Mouse (Mus musculus) megakaryocyte, adult 5-6 weeks (primary cell): ENCODE measurements around the gene Aldh6a1. TPM values are rescaled to one million over a fixed set of nuclear protein-coding genes. Genes with fewer than 3 reads are reported as not detected.

Experiments used
- ATAC-seq: 2 replicates; pipeline ENCODE4 v1.8.0; 2016; ENCODE audit warnings: mild to moderate bottlenecking, inconsistent platforms; ENCODE audit not compliant: poor library complexity, severe bottlenecking
- total RNA-seq, 2 experiments: library from RNA; stranded (forward) in 1 of 2; stranded (reverse) in 1 of 2; fragments of 153-499, 151-499 nt in 1 of 2; fragments of 221-1000, 200-1000 nt in 1 of 2; gene quantifications; 2 replicates each; pipeline versions ENCODE4 v1.2.3 to v1.2.4; 2015 to 2017

The Aldh6a1 gene
- total RNA-seq, 2 experiments from 2014 or later = 4.3 to 9.3 TPM

DNA sequence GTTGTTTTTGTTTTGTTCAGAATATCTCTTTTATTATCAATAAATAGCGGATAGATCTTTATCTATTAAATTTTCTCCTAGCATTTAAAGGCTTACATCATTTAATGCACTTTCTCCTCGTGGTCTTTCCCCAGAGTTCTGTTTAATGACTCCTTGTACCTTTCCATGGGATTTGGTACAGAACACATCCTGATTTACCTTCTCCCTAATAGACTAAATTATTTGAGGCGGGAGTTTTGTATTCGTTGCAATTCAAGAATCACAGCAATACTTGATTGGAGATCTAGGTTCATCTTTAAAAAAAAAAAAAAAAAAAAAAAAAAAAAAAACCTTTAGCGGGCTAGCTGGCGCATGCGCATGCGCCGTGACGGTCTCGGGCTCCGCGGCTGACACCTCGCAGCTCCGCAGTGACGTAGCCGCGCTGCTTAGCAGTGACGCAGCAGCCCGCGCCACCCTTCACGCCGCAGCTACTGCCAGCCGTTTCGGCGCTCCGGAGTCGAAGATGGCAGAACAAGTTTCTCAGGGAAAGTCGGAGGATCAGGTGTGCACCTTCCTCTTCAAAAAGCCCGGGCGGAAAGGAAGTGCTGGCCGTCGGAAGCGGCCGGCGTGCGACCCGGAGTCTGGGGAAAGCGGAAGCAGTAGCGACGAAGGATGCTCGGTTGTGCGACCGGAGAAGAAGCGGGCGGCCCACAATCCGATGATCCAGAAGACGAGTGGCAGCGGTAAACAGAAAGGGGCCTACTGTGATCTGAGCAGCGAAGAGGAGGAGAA lies 33.8 kb downstream of the Aldh6a1 start, which contains the start of gene Rnf113a2:
Gene Rnf113a2 (plus strand): TSS at position 363 of the 771 bp plus-strand sequence.
- ATAC-seq = peak; percentile 100

DNA sequence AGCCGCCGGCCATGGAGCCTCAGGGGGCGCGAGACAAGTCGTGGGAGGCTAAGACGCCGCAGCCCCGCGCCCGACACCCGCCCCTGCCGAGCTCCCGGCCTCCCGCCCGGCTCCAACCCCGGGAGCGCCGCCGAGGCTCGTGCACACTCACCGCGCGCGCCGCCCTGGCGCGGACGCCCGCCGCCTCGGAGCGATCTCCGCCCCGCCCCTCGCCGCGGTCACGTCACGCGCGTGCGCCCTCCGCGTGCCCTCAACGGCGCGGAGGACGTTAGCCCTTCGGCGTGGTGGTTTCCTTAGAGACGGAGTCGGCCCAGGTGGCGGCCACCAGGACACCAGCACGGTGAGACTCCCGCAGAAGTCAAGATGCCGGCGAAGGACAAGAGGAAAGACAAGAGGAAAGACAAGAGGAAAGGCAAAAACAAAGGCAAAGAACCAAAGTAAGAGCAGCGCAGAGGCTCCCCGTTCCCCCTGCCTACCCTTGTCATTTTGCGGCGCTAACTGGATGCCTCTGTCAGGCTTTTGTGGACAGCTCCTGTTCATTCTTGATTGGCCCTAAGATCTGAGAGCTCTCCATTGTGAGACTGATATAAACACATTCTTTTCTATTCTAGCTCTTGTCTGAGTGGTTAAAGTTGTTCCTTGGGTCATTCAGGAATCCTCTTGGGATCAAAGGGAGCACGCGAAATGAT lies 41.8 kb downstream of the Aldh6a1 start, which contains the start of the genes Entpd5 and Bbof1:
Gene Entpd5 (minus strand): TSS at position 211 of the 689 bp plus-strand sequence.
Gene Bbof1 (plus strand): TSS at position 253 of the 689 bp plus-strand sequence.
- ATAC-seq = peak; percentile 88

DNA sequence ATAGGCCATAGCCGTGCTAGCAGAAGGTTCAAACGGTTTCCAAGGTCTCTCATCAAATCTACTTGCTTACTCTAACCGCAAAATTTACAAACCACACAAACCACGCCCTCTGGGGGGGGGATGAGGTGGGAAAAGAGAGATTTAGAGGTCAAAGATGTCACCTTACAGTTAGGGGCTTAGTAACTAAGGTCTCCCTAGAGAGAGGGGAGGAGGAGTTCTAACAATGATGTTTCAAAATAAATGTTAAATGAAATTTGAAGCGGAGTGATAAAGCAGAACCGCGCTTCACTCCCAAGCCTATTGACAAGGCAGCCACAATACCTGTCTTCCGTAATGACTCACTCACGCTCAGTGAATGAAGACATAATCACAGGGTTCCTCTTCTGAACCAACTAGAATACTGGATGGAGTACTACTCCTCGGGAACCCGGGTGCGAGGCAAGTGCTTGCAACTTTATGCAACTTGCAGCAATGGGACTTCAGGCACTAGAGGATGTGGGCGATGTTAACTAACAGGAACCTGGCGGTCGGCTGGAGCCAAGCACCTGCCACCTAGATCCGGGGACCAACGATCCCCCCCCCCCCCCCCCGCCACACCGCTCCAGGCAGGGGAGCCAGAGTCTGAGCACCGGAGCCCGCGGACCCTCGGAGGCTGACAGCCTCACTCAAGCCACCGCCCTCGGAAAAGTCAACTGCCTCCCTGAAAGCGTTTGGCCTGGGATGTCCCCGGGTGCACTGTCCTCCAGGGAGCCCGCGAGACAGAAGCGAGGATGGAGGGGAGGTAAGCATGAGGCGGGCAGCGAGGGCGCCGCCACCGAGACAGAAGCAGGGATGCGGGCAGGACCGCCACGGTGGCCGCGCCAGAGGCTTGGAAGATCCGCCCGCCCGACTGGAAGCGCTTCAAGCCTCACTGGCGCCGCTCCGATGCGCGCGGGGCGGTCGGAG lies 42.7 kb downstream of the Aldh6a1 start:
- ATAC-seq = peak; percentile 82

DNA sequence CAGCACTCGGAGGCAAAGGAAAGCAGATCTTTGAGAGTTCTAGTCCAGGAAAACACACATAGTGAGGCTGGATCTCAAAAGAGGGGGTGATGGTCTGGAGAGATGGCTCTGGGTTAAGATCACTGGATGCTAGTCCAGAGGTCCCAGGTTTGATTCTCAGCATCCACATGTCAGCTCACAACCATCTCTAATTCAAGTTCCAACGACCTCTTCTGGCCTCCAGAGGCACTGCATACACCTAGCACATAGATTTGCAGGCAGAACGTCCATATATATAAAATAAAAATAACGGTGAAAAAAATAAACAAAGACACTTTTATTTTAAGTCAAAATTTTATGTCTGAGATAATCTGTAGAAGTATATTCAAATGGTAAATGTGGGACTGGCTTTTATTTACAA lies 43.5 kb downstream of the Aldh6a1 start:
- no peak for ATAC-seq

DNA sequence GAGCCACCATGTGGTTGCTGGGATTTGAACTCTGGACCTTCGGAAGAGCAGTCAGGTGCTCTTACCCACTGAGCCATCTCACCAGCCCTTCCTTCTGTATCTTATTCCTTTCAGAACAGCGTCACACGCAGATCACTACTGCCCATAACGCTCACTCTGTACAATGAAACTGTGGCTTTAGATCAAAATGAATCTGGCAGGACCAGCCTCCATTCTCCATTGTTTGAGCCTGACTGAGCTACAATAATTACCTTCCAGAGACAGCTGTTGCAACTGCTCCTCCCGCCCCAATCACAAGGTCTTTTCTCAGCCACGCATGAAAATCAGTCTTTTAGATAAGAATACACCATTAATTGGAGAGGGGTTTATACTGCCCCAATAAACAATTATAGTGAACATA lies 46.3 kb downstream of the Aldh6a1 start:
- no peak for ATAC-seq

DNA sequence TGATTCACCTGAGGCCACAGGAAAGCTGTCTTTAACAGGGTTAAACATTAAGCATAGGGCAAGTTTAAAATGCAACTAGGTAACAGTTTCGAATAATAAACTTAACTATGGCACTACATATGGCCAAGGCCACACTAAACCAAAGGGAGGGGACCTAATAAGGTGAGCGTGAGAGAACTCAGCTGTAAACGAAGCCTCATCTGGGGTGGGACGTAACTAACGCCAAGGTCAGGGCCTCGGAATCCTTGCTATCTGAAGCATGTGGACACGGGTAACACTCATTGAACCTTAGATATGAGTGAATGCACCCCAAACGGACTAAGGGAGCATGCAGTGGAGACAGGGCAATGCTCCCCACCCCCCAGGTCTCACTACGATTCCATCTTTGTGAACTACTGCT lies 47.9 kb downstream of the Aldh6a1 start:
- no peak for ATAC-seq

DNA sequence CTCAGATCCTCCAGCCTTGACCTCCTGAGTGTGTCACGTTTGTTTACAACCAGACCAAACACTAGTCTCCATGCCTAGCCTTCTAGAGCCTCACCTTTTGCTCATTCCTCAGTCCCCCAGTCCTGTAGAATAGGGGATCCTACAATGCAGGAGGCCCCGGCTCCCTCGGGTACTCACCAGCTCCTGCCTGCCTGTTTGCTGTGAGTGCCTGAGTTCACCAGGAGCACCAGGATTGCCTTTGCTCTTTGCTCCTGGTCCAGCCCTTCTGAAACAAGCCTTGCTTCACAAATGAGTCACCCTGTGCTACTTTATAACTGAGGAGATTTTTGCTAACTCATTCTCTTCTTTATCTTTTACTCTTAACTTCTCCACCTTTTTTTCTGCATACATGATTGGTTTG lies 50.2 kb downstream of the Aldh6a1 start:
- ATAC-seq = no peak

DNA sequence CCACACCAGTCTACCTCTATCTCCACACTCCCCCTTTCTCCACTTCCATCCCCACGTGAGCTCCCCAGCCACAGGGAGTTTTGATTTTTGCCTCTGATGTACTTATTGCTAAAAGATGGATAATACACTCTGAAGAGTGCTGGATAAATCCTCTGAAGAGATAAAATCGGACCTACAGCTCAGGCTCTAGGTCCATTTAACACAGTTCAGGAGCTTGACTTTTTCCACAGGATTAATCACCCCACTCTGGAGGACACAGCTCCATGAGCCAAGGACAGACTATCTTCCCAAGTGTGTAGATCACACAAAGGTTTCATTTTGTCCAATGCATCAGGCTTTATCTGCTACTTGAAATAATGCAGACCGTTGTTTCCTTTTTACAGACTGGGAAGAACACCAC lies 50.7 kb downstream of the Aldh6a1 start:
- no peak for ATAC-seq

DNA sequence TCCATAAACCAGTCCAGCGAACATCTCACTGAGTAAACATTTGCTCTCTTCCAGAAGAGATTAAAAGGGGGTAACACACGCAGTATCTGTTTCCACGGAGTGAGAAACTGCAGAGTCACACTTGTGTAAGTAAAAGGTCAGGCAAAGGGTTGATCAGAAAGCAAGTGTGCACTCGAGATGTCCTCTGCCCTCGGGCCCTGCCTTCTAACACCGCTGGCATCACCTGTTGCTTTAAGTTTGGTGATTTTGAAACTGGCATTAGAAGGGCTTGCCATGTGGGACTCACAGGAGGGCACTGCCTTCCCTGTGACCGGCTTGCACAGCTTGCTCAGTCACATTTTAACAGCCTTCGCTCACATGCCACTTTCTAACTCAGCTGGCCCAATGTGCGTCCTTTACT lies 51.1 kb downstream of the Aldh6a1 start:
- no peak for ATAC-seq

DNA sequence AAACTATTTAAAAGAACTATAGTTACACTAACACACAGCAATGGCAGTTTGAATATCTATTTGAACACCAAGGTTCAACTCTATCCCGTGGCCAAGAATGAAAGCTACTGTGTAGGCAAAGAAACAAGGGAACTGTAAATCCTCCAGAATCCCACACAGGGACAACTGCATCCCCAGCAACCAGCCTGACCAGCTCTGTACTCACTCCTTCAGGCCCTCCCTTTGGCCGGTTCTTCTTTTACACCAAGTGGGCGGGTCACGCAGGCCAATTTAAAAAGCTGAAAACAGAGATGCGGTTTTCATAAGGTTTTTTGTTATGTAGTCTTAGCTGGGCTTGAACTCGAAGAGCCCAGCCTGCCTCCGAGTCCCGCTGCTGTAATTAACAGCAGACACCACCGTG lies 51.7 kb downstream of the Aldh6a1 start:
- ATAC-seq = no peak

DNA sequence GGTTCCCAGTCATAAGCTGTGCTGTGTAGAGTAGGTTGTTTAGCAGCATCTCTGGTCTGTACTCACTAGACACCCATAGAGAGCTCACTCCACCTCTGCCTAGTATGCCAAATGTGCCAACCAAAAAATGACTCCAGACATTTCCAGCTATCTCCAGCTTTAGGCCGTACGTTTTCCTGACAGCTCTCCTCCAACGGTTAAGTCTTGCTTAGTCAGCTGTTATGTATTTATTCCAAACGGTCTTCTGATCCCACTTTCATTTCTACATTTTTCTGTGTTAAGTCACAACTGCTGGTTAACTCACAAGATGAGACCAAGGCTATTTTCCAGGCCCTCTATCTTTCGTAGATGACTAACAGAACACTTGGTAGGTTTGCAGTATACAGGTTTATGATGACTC lies 52.2 kb downstream of the Aldh6a1 start:
- ATAC-seq = no peak

DNA sequence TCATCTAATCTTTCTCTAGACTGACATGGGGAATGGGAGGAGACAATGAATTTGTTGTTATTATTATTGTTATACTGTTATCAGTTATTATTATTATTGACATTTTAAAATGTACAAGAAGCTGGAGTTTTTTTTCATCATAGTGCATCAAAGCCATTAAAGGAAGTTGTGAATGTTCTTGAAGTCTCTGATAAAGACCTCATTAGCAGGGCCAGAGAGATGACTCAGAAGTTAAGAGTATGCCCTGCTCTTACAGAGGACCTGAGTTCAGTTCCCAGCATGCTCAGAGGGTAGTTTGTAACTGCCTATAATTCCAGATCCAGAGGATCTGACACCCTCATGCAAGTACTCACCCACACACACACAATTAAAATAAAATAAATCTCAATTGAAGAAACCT lies 53.1 kb downstream of the Aldh6a1 start:
- ATAC-seq = no peak

DNA sequence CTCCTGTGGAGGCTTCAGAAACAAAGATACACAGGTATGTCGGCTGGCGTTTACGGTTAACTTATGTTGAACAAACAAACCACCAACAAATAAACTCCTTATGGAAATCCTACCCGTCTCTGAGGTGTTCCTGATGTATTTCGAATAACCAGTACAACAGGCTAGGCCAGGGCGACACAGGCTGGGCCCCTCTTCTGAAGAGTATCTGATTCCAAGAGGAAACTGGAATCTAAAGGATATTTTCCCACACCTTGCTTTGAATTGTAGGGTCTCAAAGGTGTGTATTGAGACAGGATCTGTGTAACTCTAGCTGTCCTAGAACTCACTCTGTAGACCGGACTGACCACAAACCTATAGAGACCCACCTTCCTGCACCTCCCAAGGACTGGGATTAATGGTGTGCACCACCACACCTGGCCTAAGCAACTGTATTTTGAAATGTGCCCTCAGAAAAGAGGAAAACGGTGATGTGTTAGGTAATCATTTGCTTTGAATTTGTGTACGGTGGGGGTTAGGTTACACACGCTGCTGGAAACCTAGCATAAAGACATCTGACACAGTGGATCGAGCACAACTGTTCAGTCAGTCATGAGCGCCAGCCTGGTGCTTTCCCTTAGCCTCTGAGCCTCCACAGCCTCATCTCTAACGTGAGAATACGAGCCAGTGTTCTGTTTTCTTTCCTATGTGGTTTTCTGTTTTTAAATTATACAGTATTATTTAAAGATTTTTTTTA lies 53.7 kb downstream of the Aldh6a1 start:
- ATAC-seq = no peak

DNA sequence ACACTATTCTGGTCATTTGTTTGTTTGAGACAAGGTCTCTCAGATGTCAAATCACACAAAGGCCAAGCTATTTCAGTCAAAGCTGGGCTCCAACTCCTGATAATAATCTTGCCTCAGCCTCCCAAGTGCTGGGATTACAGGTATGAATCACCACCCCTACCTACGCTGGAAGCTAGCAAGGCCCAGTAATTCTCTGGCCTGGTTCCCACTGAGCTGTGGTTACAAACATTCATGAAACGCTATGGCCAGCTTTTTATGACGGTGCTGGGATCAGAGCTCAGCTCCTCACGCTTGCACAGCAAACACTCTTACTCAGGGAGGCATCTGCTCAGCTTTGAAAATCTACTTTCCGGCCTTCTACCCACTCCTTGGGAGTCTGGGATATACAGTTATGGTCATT lies 57.0 kb downstream of the Aldh6a1 start:
- ATAC-seq = no peak

DNA sequence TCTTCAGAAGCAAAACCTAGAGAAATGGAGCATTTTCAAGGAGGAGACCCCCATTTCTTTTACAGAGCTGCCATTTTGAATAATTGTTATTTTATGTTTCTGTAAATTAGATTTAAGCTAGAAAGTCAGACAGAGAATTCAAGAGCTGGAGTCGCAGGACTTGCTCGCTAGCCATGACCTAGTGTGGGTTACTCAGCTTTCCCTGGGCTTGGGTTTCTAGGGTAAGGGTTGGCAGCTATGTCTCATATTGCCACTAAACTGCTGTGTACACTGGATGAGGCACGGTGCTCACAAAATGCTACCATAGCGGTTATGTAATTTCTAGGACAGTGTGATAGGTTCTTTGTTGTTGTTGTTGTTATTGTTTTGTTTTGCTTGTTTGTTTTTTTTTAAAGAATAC lies 58.1 kb downstream of the Aldh6a1 start:
- no peak for ATAC-seq

DNA sequence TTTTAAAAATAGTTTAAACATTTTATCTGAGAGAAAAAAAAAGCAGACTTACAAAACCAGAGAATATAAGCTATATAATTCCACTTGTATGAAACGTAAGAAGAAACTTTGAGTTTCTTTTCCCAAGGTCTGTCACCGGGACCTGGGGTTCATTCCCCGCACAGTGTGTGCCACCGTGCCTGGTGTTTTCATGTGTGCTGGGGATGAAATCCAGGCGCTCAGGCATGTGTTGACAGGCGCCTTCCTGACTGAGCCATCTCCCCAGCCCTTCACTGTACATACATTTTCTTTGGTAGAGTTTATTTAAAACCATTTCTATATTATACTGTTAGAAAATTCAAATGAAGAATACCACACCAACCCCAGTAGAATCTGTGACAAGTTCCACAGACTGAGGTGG lies 60.5 kb downstream of the Aldh6a1 start:
- no peak for ATAC-seq

DNA sequence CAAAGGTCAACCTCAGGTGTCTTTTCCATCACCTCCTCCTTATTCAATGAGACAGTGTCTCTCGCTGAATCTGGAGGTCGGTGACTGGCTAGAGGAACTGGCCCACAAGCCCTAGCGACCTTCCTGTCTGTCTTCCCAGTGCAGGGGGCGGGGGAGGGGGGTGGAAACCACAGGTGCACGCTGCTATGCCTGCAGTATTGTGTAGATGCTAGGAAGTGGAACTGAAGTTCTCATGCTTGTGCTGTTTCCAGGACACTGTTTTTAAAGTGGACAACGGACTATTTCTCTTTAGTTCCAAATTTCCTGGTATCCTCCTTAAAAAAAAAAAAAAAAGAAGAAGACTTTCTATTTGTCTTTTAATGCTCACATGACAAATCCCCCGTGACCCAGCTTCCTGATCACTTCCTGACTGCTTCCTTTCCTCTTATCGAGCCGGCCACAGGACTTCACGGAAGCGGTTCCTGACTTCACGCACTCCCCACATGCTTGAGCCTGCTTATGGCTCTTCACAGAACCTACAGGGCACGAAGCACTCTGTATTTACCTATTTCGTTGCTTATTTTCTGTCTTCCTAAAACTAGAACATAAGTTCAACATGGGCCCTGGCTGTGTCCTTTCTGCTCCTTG lies 61.9 kb downstream of the Aldh6a1 start:
- peak; percentile 72 for ATAC-seq

DNA sequence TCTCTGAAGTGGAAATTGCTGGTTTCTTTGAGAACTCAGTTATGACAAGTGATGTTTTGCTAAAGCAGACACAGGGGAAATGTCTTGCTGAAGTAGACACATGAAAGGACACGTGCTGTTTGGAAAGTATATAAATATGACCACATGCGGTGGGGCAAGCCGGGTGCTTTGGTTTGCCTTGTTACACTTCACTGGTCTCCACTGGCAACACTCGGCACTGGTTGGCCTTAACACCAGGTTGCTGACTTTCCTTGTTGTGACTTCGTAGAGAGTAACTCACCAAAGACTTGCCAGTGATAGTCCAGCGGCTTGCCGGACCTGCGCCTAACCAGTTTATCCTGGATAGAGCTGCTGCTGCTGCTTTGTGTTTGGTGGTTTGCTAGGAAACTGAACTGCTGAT lies 62.7 kb downstream of the Aldh6a1 start:
- no peak for ATAC-seq

DNA sequence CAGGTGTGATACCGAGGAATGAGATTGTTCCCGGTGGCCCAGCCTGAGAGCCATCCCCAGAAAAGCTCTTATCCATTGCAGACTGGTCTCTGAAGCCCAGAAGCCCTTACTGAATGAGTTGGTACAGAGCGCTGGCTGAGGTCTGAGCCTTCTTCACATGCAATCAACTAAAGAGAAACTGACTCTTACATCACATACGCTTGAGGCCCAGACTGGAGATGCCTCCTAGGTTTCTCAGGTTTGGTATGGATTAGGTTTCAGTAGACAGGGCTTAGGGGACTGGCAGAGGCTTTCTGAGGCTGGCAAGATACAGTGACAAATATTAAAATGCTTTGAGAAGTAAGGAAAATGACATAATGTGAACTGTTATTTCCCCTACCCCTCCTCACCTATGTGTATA lies 65.4 kb downstream of the Aldh6a1 start:
- no peak for ATAC-seq

DNA sequence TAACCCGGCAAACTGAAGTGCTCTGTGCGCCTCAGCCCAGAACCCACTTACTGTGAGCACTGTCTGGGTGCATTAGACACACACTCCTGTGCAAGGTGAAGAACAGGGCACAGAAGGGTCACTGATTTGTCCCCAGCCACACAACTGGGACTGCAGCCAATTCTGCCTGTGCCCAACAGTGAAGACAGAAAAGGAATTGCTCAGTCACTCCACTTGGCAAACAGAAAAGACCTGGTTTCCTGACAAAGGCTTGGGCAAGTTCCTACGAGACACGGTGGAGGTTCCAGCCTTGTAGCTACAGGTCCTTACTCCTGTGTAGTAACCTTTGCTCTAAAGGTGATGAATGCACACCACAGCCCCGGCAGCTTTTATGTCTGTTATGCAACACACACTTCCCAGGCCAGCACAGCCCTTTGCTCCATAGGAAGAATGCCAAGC lies 66.1 kb downstream of the Aldh6a1 start:
- ATAC-seq = peak; percentile 44; the same call in 1 of the 2 replicates
